Mouse (Mus musculus): Measurements from ENCODE around the gene Nt5m. TPM values are rescaled to one million over a fixed set of nuclear protein-coding genes. Genes with fewer than 3 reads are reported as not detected.

The Nt5m gene
- polyA plus RNA-seq, 1 experiment from 2014 or later, result 60.5 TPM

DNA sequence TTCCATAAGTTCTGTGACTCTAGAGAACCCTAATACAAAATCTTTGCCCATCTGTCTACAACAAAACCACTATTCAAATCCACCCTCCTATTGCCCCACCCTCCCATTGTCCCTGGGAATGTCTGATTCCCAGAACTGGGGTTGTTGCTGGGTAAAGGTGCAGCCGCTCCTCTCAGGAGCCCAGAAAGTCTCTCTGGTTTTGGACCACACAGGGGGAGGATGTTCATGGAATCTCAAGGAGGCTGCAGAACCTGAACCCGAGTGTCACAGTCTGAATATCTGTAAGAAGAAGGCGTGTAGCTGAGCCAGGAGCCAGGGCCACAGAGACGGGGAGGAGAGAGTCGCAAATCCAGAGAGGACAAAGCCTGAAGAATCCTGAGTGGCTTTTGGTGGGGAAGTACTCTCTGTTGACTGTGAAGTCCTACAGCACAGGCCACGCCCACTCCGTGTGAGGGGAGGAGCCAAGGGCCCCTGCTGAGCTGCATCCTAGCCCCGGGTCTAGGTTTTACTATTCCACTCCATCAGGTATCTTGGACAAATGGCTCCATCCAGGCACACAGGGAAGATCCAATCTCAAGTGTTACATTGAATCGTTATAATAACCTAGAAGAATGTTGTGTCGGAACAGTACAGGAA lies 54.0 kb downstream of the Nt5m start:
- WGBS, result 62% methylated on average over 10 of the region's 10 CpGs
- H3K36me3 ChIP-seq, result no peaks in the 10 kb centered on the region
- no peak overlapping the region for H3K9ac ChIP-seq (replicated peaks)
- H3K27me3 ChIP-seq, result no peaks in the 10 kb centered on the region
- no peaks in the 10 kb centered on the region for H3K9me3 ChIP-seq
- H3K4me3 ChIP-seq (replicated peaks), result no peak overlapping the region
- no peak overlapping the region for H3K27ac ChIP-seq
- 0 out of 2 replicates have a peak, but pooled peaks cover 5% of the 10 kb centered on the region for H3K4me1 ChIP-seq (replicated peaks)
- H3K4me2 ChIP-seq (replicated peaks), result no peak overlapping the region
- ATAC-seq, result no peak

DNA sequence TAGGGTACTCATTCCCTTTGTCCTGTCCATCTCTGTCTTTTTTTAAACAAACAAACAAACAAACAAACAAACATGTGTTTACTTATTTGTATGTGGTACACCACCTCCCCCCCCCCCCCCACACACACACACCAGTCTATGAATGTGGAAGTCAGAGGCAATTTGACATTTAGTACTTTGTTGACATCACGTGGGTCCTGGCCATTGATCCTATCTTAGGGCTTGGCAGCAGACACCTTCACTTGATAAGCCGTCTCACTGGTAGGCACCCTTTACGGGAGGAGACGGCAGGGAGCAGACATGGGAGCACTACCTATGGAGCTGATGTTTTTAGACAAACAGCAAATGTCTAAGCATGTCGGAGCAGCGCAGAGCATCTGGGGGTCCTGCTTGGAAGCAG lies 55.7 kb downstream of the Nt5m start:
- H3K9ac ChIP-seq (replicated peaks), result no peak overlapping the region
- no peak overlapping the region for H3K4me3 ChIP-seq (replicated peaks)
- no peak overlapping the region for H3K27ac ChIP-seq
- H3K9me3 ChIP-seq, result no peaks in the 10 kb centered on the region
- no peak overlapping the region for H3K4me2 ChIP-seq (replicated peaks)
- 81% methylated on average over 6 of the region's 6 CpGs for WGBS
- no peak for ATAC-seq
- 0 out of 2 replicates have a peak, but pooled peaks cover 8% of the 10 kb centered on the region for H3K4me1 ChIP-seq (replicated peaks)
- no peaks in the 10 kb centered on the region for H3K36me3 ChIP-seq
- H3K27me3 ChIP-seq, result no peaks in the 10 kb centered on the region

DNA sequence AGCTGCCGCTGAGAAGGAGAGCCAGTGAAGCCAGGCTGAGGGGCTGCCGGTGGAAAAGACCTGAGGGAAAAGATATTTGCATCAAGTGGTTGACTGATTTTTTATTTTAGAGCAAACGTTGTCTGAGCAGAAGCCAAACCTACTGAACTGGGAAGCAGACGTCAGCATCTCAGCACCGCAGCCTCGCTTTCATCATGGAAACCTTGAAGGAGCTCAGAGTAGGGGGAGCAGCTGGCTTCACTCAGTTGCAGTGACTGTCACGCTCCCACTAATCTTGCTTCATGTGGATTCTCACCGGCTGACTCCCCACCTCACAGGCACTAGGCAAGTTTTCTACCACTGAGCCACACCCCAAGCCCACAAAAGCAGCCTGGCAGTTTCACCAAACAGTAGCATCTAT lies 56.1 kb downstream of the Nt5m start:
- H3K36me3 ChIP-seq, result no peaks in the 10 kb centered on the region
- 73% methylated on average over 8 of the region's 8 CpGs for WGBS
- no peak for ATAC-seq
- H3K4me1 ChIP-seq (replicated peaks), result 0 out of 2 replicates have a peak, but pooled peaks cover 12% of the 10 kb centered on the region
- no peak overlapping the region for H3K27ac ChIP-seq
- H3K9ac ChIP-seq (replicated peaks), result no peak overlapping the region
- no peak overlapping the region for H3K4me2 ChIP-seq (replicated peaks)
- H3K9me3 ChIP-seq, result no peaks in the 10 kb centered on the region
- H3K27me3 ChIP-seq, result no peaks in the 10 kb centered on the region
- H3K4me3 ChIP-seq (replicated peaks), result no peak overlapping the region

DNA sequence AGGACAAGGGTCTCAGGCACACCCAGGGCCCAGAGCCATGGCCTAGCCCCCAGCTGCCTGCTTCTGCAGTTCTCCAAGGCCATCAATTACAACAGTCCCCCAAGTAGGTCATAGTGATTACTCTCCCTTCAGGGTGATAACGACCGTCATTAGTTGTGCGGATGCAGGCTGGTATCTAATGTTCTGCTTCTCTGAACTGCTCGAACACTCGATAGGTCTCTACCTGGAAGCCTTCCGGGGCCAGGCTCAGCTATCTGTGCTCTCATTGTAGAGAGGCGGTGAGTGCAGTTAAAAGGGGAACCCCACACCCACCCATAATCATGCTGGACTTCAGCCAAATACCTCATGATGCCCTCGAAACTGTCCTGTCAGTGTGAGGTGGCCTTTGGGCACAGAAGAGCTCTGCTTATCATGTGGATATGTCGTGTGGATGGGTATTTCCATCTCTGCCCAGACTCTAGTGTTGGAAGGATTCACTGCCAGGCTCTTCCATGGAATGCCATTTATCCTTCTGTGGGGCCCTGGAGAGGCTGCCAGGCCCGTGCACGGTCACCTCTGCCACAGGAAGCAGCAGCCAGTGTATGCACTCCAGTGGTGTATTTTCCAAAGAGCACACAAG lies 58.8 kb downstream of the Nt5m start:
- no peaks in the 10 kb centered on the region for H3K36me3 ChIP-seq
- no peak overlapping the region for H3K4me2 ChIP-seq (replicated peaks)
- H3K27me3 ChIP-seq, result no peaks in the 10 kb centered on the region
- no peak overlapping the region for H3K4me3 ChIP-seq (replicated peaks)
- H3K4me1 ChIP-seq (replicated peaks), result 0 out of 2 replicates have a peak, but pooled peaks cover 10% of the 10 kb centered on the region
- 85% methylated on average over 11 of the region's 11 CpGs for WGBS
- no peak overlapping the region for H3K27ac ChIP-seq
- no peaks in the 10 kb centered on the region for H3K9me3 ChIP-seq
- no peak for ATAC-seq
- H3K9ac ChIP-seq (replicated peaks), result no peak overlapping the region

DNA sequence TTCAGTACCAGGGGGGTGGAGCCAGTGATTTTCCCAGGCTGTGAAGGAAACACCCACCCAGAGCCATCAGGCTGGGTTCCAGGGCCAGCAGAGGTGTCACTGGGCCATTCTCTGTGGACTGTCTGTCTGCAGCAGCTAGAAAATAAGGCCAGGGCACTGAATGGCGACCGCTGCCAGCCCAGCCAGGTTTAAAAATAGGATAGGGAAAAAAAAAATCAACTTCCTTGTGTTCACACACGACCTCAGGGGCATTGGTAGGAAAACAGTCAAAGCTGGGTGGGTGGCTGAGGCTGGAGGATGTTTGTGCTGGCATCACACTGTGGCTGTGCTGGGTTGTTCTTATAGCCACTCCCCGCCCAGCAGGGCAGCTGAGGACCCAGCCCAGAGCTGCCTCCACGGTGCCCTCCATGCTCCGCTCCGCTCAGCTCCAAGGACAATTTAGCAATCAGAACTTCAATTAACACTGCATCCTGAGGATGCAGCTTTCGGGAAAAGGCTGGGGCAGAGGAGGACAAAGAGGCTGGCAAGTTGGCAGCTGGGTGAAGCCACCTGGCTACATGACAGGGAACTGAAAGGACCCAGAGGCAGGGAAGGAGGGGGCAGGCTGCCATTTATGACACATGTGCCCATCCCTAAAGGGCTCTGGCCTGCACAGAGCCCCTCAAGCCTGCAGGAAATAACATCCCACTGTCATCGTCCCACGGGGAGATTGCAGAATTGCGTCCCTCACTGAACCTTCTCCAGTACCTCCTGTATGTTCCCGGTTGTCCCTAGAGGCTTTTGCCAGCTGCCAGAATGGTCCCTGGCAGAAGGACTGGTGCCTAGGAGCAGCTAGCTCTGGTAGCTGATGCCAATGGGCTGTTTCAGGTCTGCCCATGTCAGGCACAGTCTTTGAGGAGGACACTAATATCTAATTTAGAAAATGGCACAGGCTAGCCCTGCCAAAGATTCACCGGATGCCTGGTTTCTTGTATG lies 60.8 kb downstream of the Nt5m start:
- H3K9me3 ChIP-seq, result no peaks in the 10 kb centered on the region
- 0 out of 2 replicates have a peak, but pooled peaks cover 10% of the 10 kb centered on the region for H3K4me1 ChIP-seq (replicated peaks)
- H3K27ac ChIP-seq, result no peak overlapping the region
- no peak overlapping the region for H3K4me3 ChIP-seq (replicated peaks)
- no peaks in the 10 kb centered on the region for H3K36me3 ChIP-seq
- H3K9ac ChIP-seq (replicated peaks), result no peak overlapping the region
- no peak for ATAC-seq
- no peak overlapping the region for H3K4me2 ChIP-seq (replicated peaks)
- H3K27me3 ChIP-seq, result no peaks in the 10 kb centered on the region
- WGBS, result 58% methylated on average over 13 of the region's 13 CpGs

DNA sequence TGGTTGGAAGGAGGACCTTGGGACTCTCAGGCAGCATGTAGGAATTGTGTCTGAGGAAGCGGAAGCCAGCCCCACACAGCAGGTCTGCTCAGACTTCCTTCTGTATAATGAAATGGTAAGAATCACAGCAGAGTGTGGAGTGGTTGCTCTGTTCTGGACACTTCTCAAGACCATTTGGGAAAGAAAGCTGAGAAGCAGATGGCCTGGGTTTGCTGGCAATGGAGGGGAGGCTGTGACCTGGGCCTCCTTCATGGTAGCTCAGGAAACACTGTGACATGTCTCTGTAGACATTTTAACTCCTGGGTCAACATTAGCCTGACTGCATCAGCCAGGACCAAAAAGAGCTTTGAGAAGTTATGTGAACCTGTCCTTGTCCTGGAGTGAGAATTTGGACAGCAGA lies 61.7 kb downstream of the Nt5m start:
- Histone ChIP-seq H3K4me1 (replicated peaks) (0 out of 2 replicates have a peak, but pooled peaks cover 8% of the 10 kb centered on the region), H3K27ac (no peak overlapping the region), H3K36me3 (no peaks in the 10 kb centered on the region), H3K4me2 (replicated peaks) (no peak overlapping the region), H3K4me3 (replicated peaks) (no peak overlapping the region), H3K27me3 (no peaks in the 10 kb centered on the region), H3K9ac (replicated peaks) (no peak overlapping the region), H3K9me3 (no peaks in the 10 kb centered on the region; the same call in 1 of the 2 replicates)
- no peak for ATAC-seq
- 84% methylated on average over 1 of the region's 1 CpGs for WGBS

DNA sequence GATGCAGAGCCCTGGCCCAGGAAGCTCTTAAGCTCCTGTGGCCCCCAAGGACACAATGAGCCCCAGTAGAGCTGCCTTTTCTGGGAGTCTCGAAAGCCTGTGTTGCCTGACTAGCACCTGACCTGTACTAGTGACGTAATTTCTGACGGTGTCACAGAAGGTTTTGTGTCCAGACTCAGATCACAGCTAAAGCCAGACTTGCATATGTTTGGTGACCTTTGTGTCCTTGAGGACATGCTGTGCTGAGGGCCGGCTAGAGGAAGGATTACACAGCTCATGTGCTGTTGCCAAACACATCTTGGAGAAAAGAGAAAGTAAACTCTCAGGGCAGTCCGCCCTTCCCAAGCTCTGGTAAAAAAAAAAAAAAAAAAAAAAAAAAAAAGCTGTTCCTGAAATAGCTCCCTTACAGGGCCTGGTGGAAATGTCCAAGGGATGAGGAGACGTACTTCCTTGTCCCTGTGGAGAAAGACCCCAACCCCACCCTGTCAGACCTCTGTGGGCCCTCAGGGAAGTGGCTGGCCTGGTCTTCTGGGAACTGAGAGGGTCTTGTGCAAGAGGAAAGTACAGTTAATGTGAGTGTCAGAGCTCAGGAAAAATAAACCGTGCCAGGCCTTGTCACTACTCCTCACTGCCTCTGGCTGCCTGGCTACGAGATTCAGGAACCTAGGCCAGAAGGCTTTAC lies 62.9 kb downstream of the Nt5m start:
- Histone ChIP-seq H3K27ac (no peak overlapping the region), H3K4me1 (replicated peaks) (0 out of 2 replicates have a peak, but pooled peaks cover 8% of the 10 kb centered on the region), H3K27me3 (no peaks in the 10 kb centered on the region), H3K4me3 (replicated peaks) (no peak overlapping the region), H3K4me2 (replicated peaks) (no peak overlapping the region), H3K9me3 (peaks cover 4% of the 10 kb centered on the region; the same call in 1 of the 2 replicates), H3K9ac (replicated peaks) (no peak overlapping the region), H3K36me3 (no peaks in the 10 kb centered on the region)
- no peak for ATAC-seq
- WGBS, result 46% methylated on average over 8 of the region's 8 CpGs

DNA sequence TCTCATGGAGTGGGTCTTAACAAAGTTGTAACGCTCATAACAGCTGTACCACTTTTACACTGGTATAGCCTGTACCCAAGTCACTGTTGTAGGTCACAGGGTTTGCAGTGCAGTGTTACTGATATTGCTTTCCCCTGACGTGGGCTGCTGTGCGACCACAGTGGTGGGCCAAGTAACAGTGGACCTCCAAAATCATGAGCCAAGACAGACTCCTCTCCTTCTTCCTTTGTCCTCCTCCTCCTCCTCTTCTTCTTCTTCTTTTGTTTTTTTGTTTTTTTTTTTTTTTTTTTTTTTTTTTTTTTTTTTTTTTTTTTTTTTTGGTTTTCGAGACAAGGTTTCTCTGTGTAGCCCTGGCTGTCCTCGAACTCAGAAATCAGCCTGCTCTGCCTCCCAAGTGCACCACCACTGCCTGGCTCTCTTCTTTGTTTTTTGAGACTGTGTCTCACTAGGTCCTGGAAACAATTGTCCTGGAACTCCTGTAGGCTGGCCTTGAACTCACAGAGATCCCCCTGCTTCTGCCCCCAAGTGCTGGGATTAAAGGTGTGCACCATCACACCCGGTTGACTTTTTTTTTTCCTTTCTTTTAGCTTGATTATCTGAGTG lies 67.4 kb downstream of the Nt5m start:
- no peak overlapping the region for H3K9ac ChIP-seq (replicated peaks)
- H3K27me3 ChIP-seq, result no peaks in the 10 kb centered on the region
- 89% methylated on average over 6 of the region's 6 CpGs for WGBS
- no peaks in the 10 kb centered on the region for H3K36me3 ChIP-seq
- H3K27ac ChIP-seq, result no peak overlapping the region
- no peaks in the 10 kb centered on the region for H3K4me1 ChIP-seq (replicated peaks)
- ATAC-seq, result no peak
- H3K4me3 ChIP-seq (replicated peaks), result no peak overlapping the region
- H3K9me3 ChIP-seq, result peaks cover 4% of the 10 kb centered on the region; the same call in 1 of the 2 replicates
- H3K4me2 ChIP-seq (replicated peaks), result no peak overlapping the region

DNA sequence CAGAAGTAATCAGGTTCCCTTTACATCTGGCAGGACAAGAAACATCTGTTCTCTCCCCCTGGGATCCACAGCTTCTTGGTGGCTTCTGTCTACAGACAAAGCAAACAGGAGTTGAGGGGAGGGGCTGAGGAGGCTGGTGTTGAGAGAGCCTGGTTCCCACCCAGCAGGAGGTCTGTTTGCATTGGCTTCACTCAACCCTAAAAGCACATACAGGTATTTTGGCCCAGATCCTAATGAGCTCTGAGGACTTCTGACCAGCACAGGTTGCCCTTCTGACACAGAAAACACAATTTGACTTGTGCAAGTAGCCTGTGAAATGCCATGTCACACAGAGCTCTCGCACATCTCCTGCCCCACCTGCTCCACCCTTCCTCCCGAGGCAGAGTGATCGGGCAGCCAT lies 69.2 kb downstream of the Nt5m start:
- Histone ChIP-seq H3K4me3 (replicated peaks) (no peak overlapping the region), H3K9me3 (peaks cover 4% of the 10 kb centered on the region; the same call in 1 of the 2 replicates), H3K27me3 (no peaks in the 10 kb centered on the region), H3K36me3 (no peaks in the 10 kb centered on the region), H3K9ac (replicated peaks) (no peak overlapping the region), H3K4me1 (replicated peaks) (no peaks in the 10 kb centered on the region), H3K27ac (no peak overlapping the region), H3K4me2 (replicated peaks) (no peak overlapping the region)
- no peak for ATAC-seq
- 70% methylated on average over 3 of the region's 3 CpGs for WGBS

DNA sequence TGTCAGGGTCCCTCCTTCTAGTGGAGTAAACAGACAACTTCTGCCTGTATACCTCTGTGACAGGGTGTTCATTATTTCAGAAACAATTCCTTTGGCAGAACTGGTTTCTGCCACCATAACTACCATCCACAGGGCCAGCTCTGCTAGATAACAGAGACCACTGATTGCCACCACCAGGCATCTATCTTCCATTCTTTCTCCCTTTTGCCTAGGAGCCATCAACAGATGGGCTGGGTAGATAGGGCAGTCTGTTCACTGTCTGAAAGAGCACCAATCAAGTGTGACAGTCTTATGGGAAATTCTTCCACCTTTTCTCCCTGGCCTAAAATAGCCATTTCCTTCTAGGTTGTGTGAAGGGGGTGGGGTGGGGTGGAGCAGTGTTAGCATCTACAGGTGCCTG lies 71.3 kb downstream of the Nt5m start:
- Histone ChIP-seq H3K9ac (replicated peaks) (no peak overlapping the region), H3K27ac (no peak overlapping the region), H3K4me3 (replicated peaks) (no peak overlapping the region), H3K36me3 (no peaks in the 10 kb centered on the region), H3K4me2 (replicated peaks) (no peak overlapping the region), H3K27me3 (no peaks in the 10 kb centered on the region), H3K9me3 (peaks cover 4% of the 10 kb centered on the region; the same call in 1 of the 2 replicates), H3K4me1 (replicated peaks) (no peaks in the 10 kb centered on the region)
- no peak for ATAC-seq

DNA sequence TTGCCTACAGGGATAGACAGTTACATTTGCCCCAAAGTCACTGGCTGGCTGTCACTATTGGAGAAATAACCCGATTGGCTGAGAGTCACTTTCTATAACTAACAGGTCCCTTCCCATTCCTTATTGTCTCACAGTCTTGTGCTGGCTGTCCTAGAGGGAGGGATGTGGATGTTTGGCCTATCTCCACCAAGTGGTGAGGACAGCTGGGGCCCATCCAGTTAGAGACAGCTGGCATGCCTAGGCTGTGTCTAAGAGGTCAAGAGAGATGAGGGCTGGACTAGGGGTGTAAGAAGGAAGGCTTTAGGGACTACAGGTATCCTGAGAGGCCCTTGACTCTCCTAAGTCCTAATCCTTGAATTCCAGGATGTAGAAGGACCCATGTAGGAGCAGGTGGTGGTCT lies 72.3 kb downstream of the Nt5m start:
- Histone ChIP-seq H3K27ac (no peak overlapping the region), H3K9ac (replicated peaks) (no peak overlapping the region), H3K36me3 (no peaks in the 10 kb centered on the region), H3K27me3 (no peaks in the 10 kb centered on the region), H3K4me1 (replicated peaks) (no peaks in the 10 kb centered on the region), H3K4me3 (replicated peaks) (no peak overlapping the region), H3K9me3 (0 out of 2 replicates have a peak, but pooled peaks cover under 1% of the 10 kb centered on the region), H3K4me2 (replicated peaks) (no peak overlapping the region)
- 88% methylated on average over 1 of the region's 1 CpGs for WGBS
- ATAC-seq, result no peak
